Mouse (Mus musculus): ENCODE measurements around the gene Strbp.
A peak's percentile ranks its signal among the peaks of the same experiment; 100 is the strongest.

Strbp gene

GRCm38 (mm10) chr2:37703230-37703954 lies at the start of gene Strbp:
Gene Strbp, minus strand, starts transcription at chr2:37703859.
- peak; percentile 87 for DNase-seq (ENCODE audit: low spot score)

DNA sequence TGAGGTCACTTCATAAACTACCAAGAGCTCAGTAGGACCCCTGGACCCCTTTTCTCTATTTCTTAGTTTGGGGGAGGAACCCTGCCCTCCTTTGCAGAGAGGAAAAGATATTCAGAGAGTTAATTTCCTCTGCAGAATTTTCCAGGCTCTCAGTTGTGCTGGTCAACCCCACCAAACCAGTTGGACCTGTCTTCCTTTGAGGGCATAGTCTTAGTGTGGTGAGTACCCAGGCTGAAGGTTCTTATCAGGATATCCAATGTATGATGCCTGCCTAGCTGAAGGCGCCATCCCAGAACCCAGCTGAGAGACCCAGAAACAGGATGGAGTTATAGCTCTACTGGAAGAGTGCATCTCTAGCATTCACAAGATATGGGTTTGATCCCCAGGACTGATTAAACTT lies 47.5 kb upstream of the Strbp start:
- no peak for DNase-seq (ENCODE audit: low spot score)

DNA sequence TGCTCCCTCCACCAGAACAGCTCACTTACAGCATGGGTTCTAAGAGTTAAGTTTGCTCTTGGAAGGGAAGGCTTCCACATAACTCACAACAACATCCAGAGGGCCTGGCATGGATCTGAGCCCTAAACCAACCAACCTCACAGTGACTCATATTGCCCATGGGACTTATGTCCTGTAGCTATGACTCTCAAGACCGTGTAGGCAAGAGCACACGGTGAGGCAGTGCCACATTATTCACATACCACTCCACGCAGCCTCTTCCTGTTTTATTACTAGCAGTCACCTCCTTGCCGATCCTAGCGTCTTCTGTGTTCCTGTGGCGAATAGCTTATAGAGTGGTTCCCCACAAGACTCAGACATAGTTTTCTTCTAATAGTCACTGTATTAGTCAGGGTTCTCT lies 45.7 kb upstream of the Strbp start:
- DNase-seq (ENCODE audit: low spot score): no peak

DNA sequence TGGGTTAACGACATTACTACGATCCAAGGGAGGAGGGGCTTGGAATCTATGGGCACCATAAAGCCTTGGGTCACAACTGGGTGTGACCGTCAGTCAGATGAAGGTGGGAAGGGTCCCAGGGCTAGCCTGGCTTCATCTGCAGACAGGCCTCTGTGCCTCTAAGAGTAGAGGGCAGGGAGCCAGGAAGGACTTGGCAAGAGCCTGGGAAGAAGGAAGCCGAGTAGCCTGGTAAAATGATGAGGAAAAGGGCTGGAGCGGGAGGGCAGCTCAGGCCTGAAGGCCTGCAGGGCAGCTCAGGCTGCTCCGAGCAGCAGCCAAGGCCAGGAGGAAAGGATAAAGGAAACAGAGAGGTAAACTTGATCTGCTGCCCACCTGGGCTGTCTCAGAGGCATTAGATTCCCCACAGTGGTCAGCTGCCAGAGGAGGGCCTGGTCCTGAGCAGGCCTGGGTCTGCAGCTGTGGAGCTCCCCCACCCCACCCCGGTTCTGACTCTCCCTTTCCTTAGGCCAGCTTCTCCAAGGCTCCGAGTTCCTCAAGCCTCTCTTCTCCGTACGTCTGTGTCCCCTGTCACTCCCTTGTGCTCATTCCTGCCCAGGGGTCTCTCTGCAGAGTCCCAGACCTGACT lies 44.9 kb upstream of the Strbp start:
- no peak for DNase-seq (ENCODE audit: low spot score)

- DNase-seq (ENCODE audit: low spot score): no peak
Observed at GRCm38 (mm10) chr2:37747909-37748308, 44.2 kb upstream of the Strbp start.

DNA sequence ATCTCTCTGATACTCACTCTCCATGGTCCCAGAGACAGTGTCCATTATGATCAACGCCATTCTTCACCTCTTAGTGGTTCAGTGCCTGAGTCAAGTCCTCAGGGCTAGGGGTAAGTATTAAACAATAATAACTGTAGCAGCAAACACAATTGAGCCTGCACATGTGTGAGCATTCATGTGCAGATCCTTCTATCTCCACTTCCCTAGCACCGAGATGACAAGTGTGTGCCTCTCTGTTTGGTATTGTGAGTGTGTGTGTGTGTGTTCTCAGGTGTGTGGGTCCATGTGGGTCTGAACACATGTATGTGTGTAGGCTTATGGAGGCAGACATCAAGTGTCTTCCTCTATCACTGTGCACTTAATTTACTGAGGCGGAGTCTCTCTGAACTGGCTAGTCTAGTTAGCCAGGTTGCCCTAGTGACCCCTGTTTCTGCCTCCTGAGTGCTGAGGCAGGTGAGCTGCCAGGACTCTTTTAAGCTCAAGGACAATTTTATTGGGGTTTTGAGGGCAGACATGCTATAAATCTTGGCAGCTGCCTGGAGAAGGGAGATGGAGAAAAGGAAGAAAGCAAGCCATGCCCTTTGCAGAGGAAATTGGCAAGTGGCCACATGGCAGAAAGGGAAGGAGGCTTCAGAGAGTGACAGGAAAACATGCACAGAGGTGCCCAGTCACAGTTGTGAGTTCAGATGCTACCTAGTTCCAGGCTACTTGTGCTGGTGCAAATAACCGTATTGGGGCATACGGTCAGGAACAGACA lies 42.8 kb upstream of the Strbp start:
- DNase-seq (ENCODE audit: low spot score): no peak

DNA sequence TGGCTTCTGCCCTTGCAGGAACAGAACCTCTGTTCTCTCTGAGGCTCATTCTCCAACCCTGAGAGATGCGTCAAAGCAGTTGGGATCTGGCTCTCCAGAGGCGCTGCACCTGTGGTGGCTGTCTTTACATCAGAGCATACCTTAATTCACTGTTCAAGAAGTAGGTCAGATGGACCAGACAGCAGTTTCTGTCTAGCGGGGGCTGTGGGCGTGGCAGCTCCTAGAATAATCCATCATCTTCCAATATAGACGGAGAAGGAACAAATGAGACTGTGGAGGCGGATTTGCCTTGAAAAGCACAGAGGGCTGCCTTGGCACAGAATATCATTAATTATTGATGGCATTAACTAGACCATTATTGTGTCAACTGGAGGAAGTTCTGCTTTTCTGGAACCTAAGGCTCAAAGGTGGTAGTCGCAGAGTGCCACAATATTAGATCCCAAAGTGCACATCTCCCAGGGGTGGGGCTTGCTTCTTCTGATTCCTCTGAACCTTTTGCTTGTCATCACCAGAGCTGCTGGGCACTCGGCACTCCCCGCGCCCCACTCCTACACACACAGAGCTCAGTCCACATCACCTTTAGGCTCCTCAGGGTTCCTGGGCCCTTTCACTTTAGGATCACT lies 41.2 kb upstream of the Strbp start:
- DNase-seq (ENCODE audit: low spot score): no peak

GRCm38 (mm10) chr2:37741806-37742554 lies 38.3 kb upstream of the Strbp start:
- DNase-seq (ENCODE audit: low spot score): no peak

DNA sequence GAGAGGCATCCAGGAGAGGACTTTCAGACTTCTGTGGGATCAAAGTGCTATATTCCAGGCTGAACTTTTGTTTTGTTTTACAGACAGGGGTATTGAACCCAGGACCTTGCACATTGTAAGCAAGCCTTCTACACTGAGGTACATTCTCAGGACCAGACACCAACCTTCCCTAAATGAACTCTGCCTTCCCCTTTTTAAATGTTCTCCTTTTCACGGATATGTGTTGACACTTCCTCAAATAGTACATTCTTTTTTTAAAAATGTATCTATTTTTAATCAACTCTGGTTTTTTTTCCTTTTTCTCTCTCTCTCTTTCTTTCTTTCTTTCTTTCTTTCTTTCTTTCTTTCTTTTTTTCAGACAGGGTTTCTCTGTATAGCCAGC lies 32.1 kb upstream of the Strbp start:
- no peak for DNase-seq (ENCODE audit: low spot score)

DNA sequence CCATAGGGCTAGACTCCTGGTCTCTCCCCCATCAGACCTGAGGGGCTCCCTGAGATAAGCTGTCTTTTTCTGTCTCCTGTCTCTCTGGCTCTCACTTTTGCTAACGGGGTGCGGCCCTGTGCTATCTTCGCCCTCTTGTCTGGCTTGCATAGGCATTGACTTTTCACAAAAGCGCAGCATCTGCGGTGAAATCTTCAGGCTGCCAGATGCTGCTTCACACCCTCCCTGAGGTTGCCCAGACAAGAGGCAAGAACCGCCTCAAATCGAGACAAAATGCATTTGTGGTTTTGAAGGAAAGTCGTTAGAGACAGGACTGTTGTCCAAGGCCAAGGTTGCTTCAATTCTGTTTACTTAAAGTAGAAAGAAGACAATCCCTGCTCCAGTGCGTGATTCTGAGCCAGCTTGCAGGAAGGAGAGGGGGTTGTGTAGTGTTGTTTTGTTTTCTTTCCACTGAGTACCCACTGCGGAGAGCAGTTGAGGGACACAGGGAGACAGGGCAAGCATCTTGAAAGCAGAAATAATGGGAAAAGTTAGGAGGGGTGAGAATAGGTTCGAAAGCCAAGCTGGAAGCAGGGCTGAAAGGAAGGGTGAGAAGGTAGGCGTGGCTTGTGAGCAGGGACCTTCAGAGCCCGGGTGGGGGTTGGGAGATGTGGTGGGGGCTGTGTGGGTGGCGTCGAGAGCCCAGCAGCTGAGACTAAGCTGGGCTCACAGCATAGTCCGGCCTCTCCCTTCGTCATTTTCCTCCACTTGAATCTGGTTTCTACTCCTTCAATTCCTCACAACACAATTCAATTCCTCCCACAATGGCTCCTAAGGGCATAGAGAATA lies 31.5 kb upstream of the Strbp start:
- peak; percentile 69 for DNase-seq (ENCODE audit: low spot score)

DNA sequence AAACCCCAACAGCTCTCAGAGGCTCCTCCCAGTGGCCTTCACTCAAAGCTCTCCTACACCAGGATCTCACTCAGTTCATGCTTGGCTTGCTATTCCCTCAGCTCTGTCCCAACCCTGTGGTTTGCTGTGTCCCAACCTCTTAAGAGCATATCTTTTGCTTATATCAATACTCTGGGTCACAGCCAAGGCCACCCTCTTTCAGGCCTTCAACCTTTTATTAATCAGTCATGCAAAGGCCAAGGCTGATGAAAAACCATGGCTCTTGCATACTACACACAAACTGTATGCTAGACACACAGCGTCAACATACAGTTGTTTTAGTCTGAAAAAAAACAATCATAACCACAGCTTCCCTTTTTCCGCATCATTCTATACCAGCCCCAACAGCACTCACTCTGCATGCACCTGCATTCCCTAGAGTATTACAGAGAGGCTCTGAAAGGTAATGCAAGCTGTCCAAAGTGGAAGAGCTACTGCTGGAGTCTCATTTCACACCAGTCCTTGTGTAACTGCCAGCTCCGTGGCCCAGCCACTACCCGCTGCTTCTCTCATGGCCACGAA lies 27.7 kb upstream of the Strbp start:
- DNase-seq (ENCODE audit: low spot score): peak; percentile 72

- no peak for DNase-seq (ENCODE audit: low spot score)
Observed at GRCm38 (mm10) chr2:37724231-37724630, 20.6 kb upstream of the Strbp start.

DNA sequence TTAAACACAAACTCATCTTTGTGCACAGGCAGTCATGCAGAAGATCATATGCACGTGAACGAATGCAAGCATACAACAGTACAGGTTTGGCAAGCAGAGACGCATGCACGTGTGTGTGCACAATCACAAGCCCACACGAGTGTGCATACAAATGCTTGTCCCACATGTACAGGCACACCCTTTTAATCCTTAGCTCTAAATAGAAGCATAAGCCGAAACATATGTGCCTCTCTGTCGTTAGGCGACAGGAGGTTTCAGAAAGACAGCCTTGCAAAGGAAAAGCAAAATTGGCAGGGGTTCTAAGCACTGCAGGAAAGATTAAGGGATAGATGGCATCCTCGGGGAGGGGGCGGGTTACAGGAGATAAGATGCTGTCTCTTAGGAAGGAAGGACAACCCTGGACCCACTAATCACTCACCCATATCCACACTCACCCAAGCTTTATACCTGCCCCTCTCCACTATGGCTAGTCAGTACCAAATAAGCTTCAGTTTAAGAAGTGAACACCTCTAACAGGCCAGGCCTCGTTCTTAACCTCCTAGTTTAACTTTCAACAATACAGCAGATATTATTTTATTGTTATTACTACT lies 19.9 kb upstream of the Strbp start:
- no peak for DNase-seq (ENCODE audit: low spot score)

GRCm38 (mm10) chr2:37722674-37723465 lies 19.2 kb upstream of the Strbp start:
- no peak for DNase-seq (ENCODE audit: low spot score)

DNA sequence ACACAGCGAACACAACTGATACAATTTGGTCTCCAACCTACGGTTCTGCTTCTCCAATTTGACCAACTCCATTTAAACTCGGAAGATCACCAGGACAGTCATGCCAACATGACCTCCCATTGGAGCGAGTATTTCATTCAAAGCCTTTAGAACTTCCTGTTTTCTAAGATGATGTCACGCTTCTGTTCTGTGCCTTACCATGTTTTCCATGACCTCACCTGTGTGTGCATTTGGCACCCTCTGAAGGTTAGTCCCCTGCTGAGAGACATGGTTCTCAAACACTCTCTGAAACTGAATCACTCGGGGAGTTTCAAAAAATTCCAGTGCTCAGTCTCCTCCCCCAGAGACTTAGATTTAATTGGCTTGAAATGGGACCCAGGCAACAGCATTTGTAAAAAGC lies 12.6 kb upstream of the Strbp start:
- no peak for DNase-seq (ENCODE audit: low spot score)

DNA sequence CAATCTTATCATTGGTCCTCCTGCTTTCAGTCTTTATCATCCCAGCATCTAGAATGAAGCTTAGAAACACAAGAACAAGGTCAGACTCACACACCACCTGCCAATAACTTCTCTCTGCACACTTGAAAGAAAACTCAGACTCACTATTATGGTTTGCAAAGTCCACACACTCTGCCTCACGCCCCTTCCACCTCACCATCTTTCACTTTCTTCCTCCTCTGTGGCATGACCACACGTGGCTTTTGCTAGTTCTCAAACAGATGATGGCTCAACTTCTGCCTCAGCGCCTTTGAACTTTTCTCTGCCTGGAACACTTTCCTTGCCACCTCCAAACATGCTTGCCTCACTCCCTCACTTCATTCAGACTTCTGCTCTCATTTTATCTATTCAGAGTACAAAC lies 11.7 kb upstream of the Strbp start:
- no peak for DNase-seq (ENCODE audit: low spot score)

GRCm38 (mm10) chr2:37713100-37713499 lies 9.4 kb upstream of the Strbp start:
- DNase-seq (ENCODE audit: low spot score): no peak

GRCm38 (mm10) chr2:37708835-37709234 lies 5.2 kb upstream of the Strbp start:
- DNase-seq (ENCODE audit: low spot score): no peak

GRCm38 (mm10) chr2:37704141-37704760 lies 592 bp upstream of the Strbp start:
- no peak for DNase-seq (ENCODE audit: low spot score)
